Mouse (Mus musculus) embryonic facial prominence, embryonic 11.5 days (tissue): ENCODE measurements around the gene Igf2r. TPM values are rescaled to one million over a fixed set of nuclear protein-coding genes. Genes with fewer than 3 reads are reported as not detected.
A peak's percentile ranks its signal among the peaks of the same experiment; 100 is the strongest.

Experiments
- ATAC-seq: fragments of 200-750 bp; cut with Nextera tagmentation; replicated peaks from 2 replicates; pipeline ENCODE4 v1.8.0; 2017; ENCODE audit warnings: low read depth; ENCODE audit not compliant: insufficient number of reproducible peaks, low FRiP score, low TSS enrichment
- DNase-seq: peaks from one replicate; pipeline ENCODE4 v3.0.0-alpha.2; 2015; ENCODE audit warnings: low spot score
- H3K27ac ChIP-seq: fragments of 300-500 bp; sonication (generic); replicated peaks from 2 replicates; pipeline ENCODE4 v1.5.1; 2014; ENCODE audit warnings: mild to moderate bottlenecking, low read depth, low read length, control low read depth
- H3K27me3 ChIP-seq: fragments of 300-500 bp; sonication (generic); 2 replicates; pipeline ENCODE4 v1.6.1; 2014; ENCODE audit warnings: mild to moderate bottlenecking, low read length, moderate library complexity, mixed read lengths; ENCODE audit not compliant: control insufficient read depth, insufficient read depth
- H3K36me3 ChIP-seq: fragments of 300-500 bp; sonication (generic); replicated peaks from 2 replicates; pipeline ENCODE4 v1.6.1; 2014; ENCODE audit warnings: low read depth, mild to moderate bottlenecking, low read length, moderate library complexity, mixed read lengths; ENCODE audit not compliant: control insufficient read depth, insufficient read depth
- H3K4me1 ChIP-seq: fragments of 300-500 bp; sonication (generic); 2 replicates; pipeline ENCODE4 v1.6.1; 2014; ENCODE audit warnings: low read length, mixed read lengths; ENCODE audit not compliant: control insufficient read depth, insufficient read depth
- H3K4me2 ChIP-seq: fragments of 300-500 bp; sonication (generic); 2 replicates; pipeline ENCODE4 v1.6.1; 2014; ENCODE audit warnings: low read depth, mild to moderate bottlenecking, control low read depth, low read length, moderate library complexity
- H3K4me3 ChIP-seq: fragments of 300-500 bp; sonication (generic); 2 replicates; pipeline ENCODE4 v1.5.1; 2014; ENCODE audit warnings: low read depth, low read length, control low read depth
- H3K9ac ChIP-seq: fragments of 300-500 bp; sonication (generic); replicated peaks from 2 replicates; pipeline ENCODE4 v1.6.1; 2014; ENCODE audit warnings: mild to moderate bottlenecking, control low read depth, low read length
- H3K9me3 ChIP-seq: fragments of 300-500 bp; sonication (generic); replicated peaks from 2 replicates; pipeline ENCODE4 v1.6.1; 2016; ENCODE audit warnings: mild to moderate bottlenecking, low read length, inconsistent platforms, mixed read lengths; ENCODE audit not compliant: control insufficient read depth
- WGBS: fragments of 180-500 bp; shearing (Covaris S2); extraction: QIAGEN DNeasy Blood & Tissue Kit; methylation state at CpG from one replicate; pipeline ENCODE4 v1.1.7; 2014; 5-methylcytosine and 5-hydroxymethylcytosine counted together
- polyA plus RNA-seq: library from polyadenylated mRNA; unstranded; fragments of >200 nt; fragmentation: Nextera tagmentation; extraction: Ambion mirVana; gene quantifications from 2 replicates; pipeline ENCODE4 v1.2.1, GENCODE M21; 2014

Gene Igf2r
- polyA plus RNA-seq, 1 experiment from 2014 or later, result 19.6 TPM

DNA sequence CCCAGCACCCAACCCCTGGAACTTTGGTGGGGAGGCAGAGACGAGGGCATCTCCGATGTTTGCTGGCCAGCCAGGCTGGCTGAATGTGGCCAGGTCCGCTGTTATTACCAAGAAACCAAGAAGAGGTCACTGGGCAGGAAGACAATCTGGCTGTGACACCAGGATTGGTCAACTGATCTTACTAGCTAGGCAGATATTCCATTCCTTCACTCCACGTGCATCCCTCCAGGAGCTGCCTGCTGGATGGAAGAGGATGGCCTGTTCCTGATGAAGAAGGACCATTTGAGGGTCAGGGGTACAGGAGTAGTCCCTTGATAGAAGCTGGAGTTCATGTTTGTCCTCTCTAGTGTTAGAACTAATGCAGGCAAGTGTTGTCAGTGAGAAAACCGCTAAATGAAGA lies 1.0 kb upstream of the Igf2r start:
- DNase-seq (no peak), ATAC-seq (no peak)
- Histone ChIP-seq H3K27ac (no peak overlapping the region), H3K4me2 (no peak overlapping the region), H3K36me3 (no peaks in the 10 kb centered on the region), H3K4me1 (no peaks in the 10 kb centered on the region), H3K27me3 (no peaks in the 10 kb centered on the region), H3K4me3 (no peak overlapping the region), H3K9ac (no peak overlapping the region), H3K9me3 (no peaks in the 10 kb centered on the region)
- whole genome bisulfite sequencing, result 86% methylated on average over 5 of the region's 5 CpGs

DNA sequence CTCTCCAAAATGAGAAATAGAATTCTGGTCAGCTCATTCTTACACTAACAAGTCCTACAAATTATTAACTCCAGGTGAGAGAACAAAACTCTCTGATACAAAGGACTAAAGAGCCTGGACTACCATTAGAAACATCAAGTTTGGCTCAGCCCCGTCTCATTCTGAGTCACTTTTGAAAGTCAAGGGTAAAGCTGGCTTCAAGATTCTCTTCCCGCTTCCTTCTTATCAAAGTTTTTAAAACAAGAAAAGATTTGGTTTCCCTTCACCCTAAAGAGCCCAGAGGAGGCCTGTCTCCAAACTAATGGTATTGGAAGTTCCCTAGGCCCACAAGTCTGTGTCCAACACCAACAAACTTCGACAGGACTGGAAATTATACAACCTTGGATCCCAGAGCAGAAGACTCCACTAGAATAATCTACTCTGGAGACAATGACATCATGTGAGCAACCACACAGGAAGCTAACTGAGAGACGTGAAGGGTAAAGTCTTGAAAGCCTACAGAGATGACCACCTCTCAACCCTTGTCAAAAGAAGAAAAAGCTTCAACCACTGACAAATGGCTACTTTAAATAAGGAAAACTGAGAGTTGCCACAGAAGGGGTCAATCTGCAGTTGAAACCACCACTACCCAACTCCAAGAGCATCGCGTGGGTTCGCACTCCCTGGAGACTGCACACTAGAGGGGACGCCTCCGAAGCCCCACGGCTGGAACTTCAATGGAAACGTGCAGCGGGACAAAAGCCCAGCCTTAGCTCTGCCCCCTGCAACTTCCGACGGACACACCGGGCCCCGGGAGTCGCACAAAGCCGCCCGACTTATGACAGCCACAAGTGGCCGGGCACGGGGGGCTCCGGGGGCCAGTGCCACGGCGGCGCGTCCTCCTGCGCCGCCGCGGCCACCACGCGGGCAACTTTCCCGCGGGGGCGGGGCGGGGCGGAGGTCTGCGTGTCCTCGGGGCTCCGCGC lies 767 bp downstream of the Igf2r start:
- H3K27me3 ChIP-seq, result no peaks in the 10 kb centered on the region
- no peak for DNase-seq
- H3K36me3 ChIP-seq, result no peaks in the 10 kb centered on the region
- H3K4me3 ChIP-seq, result peak overlapping the region; percentile 76
- 14% methylated on average over 39 of the region's 41 CpGs for WGBS
- H3K9me3 ChIP-seq, result no peaks in the 10 kb centered on the region
- H3K9ac ChIP-seq, result peak overlapping the region; percentile 85
- peak overlapping the region; percentile 78 for H3K4me2 ChIP-seq
- peak; percentile 24 for ATAC-seq
- peak overlapping the region; percentile 53 for H3K27ac ChIP-seq
- no peaks in the 10 kb centered on the region for H3K4me1 ChIP-seq

DNA sequence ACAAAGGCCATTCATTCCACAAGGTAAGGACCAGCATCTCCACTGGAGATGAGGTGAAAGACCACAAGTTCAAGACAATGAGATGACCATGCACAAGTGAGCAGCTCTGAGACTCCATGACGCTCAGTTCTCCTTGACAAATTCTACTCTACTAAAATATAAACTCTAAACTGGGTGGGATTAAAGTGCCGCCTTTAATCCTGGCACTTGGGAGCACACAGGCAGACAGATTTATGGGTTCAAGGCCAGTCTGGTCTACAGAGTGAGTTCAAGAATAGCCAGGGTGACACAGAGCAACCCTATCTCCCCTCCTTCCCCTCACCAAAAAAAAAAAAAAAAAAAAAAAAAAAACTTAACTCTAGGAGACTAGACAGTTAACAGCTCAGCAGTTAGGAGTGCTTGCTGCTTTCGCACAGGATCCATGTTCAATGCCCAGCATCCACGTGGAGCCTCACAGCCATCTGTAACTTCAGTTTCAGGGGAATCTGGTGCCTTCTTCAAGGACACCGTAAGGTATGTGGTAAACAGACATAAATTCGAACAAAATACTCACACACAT lies 2.1 kb downstream of the Igf2r start:
- WGBS, result 87% methylated on average over 6 of the region's 6 CpGs
- Histone ChIP-seq H3K36me3 (no peaks in the 10 kb centered on the region; the same call in 1 of the 2 replicates), H3K4me3 (no peak overlapping the region), H3K27me3 (no peaks in the 10 kb centered on the region), H3K4me1 (no peaks in the 10 kb centered on the region), H3K9me3 (no peaks in the 10 kb centered on the region), H3K27ac (no peak overlapping the region), H3K4me2 (peak overlapping the region; percentile 26), H3K9ac (peak overlapping the region; percentile 18; the same call in 1 of the 2 replicates)
- no peak for DNase-seq
- no peak for ATAC-seq

DNA sequence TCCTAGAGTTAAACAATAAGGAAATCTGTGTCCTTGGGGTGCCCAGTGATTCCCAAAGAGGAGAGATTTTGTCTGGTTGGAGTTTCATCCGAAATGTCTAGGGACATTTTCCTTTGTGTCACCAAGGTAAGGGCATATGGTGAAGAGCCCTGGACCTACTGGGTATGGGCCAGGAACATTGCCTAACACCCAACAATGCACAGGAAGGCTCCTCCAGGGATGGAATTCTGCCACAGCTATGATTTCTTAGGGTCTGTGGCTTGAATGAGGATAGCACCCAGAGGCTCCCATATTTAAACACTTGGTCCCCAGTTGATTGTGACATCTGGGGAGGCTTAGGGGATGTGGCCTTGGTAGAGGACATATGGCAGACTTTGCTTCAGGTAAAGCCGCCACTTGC lies 6.1 kb downstream of the Igf2r start:
- WGBS, result 87% methylated on average over 2 of the region's 2 CpGs
- Histone ChIP-seq H3K27ac (no peak overlapping the region), H3K36me3 (no peaks in the 10 kb centered on the region; the same call in 1 of the 2 replicates), H3K4me1 (no peaks in the 10 kb centered on the region), H3K27me3 (no peaks in the 10 kb centered on the region), H3K9ac (no peak overlapping the region), H3K4me3 (no peak overlapping the region), H3K9me3 (no peaks in the 10 kb centered on the region), H3K4me2 (no peak overlapping the region)
- DNase-seq (no peak), ATAC-seq (no peak)

DNA sequence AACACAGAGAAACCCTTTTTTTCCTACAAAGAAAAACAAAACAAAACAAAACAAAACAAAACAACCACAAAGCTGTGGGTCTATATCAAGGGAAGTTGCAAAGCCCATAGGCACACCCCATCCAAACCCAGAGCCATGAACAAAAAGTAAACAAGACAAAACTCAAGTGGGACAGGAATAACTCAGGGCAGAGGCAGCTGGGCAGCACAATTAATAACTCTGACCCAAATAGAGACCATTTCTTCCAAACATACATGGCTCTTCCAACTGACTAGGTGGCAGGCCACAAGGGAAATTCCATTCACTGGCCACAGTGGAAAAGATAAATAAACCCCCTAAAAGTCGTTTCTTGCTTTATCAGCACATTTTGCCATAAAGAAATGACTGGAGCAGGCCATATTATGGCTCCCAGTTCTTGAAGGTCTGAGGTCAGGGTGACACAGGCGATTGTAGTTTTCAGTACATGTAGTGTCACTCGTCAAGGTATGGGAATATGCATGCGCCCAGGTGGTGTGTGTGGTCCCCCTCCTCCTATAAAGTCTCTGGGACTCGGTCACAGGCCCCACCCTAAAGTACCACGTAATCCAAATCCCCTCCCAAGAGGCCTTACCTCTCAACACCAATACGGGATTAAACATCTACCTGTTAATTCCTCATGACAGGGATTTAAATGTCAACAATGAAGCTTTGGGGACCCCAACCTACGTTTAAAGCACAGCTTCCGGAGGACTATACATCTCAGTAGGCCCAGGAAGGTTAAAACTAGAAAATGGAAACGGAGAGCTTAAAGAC lies 8.9 kb downstream of the Igf2r start:
- H3K36me3 ChIP-seq, result no peaks in the 10 kb centered on the region; the same call in 1 of the 2 replicates
- no peak overlapping the region for H3K9ac ChIP-seq
- H3K27ac ChIP-seq, result no peak overlapping the region
- no peak overlapping the region for H3K4me3 ChIP-seq
- no peak for ATAC-seq
- H3K27me3 ChIP-seq, result no peaks in the 10 kb centered on the region
- no peaks in the 10 kb centered on the region for H3K4me1 ChIP-seq
- no peak for DNase-seq
- H3K9me3 ChIP-seq, result no peaks in the 10 kb centered on the region
- no peak overlapping the region for H3K4me2 ChIP-seq
- WGBS, result 78% methylated on average over 10 of the region's 10 CpGs

DNA sequence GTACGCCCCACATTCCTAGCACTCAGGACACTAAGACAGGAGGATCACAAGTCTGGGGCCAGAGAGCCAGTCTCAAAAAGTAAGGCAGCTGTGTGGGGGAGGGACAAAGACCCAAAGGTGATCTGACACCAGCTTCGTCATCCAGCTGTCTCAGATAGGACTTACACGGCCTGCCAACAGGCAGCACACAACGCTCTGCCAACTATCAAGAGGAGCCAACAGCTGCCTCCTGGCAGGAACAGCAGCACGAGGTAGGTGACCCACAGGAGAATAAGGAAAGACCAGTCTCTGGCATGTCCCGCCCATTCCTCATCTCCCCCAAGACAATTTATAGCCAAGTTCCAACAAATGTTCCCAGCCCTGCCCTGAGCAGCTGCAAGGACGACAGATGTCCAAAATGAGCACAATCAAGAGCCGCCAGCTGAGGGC lies 9.8 kb downstream of the Igf2r start:
- Histone ChIP-seq H3K27ac (no peak overlapping the region), H3K27me3 (no peaks in the 10 kb centered on the region), H3K4me1 (no peaks in the 10 kb centered on the region; the same call in 1 of the 2 replicates), H3K36me3 (no peaks in the 10 kb centered on the region; the same call in 1 of the 2 replicates), H3K4me3 (no peak overlapping the region), H3K9ac (no peak overlapping the region), H3K9me3 (no peaks in the 10 kb centered on the region), H3K4me2 (no peak overlapping the region)
- WGBS, result 71% methylated on average over 8 of the region's 8 CpGs
- ATAC-seq, result no peak
- DNase-seq, result no peak

DNA sequence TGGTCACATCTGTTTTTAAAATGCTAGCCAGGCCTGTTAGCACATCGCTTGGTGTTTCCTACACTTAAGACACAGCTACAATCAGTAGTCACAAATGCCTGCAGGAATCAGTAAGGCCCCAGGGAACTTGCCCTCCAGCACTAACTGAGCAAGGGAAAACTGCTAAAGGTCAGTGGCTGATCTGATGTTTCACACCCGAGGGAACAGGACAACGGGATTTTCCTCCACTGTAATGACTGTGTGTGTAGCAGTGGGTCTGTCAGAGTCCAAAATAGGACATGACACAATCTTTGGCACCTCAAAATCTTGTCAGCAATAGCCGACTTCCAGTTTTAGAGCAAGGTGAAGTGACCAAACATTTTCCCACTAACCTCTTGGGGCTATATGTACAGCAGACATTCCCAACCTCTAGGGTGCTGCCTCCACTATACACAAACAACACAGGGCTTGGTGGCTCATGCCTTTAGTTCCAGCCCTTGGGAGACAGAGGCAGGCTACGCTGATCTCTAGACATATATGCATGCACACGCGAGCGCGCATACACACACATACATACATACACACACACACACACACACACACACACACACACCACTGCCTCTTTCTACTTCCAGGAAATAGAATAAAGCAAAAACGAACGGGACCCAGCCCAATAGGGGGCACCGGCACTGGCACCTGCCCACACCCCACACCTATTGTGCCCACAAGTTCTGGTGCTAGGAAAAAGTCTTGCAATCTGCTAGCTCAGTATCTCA lies 10.6 kb downstream of the Igf2r start:
- H3K36me3 ChIP-seq, result no peaks in the 10 kb centered on the region; the same call in 1 of the 2 replicates
- H3K27me3 ChIP-seq, result no peaks in the 10 kb centered on the region
- ATAC-seq, result no peak
- WGBS, result 82% methylated on average over 12 of the region's 12 CpGs
- no peaks in the 10 kb centered on the region for H3K9me3 ChIP-seq
- no peak overlapping the region for H3K9ac ChIP-seq
- H3K4me2 ChIP-seq, result no peak overlapping the region
- H3K4me3 ChIP-seq, result no peak overlapping the region
- no peaks in the 10 kb centered on the region; the same call in 1 of the 2 replicates for H3K4me1 ChIP-seq
- no peak overlapping the region for H3K27ac ChIP-seq
- no peak for DNase-seq
